Mouse (Mus musculus): Measurements from ENCODE around the gene Clec10a.

DNA sequence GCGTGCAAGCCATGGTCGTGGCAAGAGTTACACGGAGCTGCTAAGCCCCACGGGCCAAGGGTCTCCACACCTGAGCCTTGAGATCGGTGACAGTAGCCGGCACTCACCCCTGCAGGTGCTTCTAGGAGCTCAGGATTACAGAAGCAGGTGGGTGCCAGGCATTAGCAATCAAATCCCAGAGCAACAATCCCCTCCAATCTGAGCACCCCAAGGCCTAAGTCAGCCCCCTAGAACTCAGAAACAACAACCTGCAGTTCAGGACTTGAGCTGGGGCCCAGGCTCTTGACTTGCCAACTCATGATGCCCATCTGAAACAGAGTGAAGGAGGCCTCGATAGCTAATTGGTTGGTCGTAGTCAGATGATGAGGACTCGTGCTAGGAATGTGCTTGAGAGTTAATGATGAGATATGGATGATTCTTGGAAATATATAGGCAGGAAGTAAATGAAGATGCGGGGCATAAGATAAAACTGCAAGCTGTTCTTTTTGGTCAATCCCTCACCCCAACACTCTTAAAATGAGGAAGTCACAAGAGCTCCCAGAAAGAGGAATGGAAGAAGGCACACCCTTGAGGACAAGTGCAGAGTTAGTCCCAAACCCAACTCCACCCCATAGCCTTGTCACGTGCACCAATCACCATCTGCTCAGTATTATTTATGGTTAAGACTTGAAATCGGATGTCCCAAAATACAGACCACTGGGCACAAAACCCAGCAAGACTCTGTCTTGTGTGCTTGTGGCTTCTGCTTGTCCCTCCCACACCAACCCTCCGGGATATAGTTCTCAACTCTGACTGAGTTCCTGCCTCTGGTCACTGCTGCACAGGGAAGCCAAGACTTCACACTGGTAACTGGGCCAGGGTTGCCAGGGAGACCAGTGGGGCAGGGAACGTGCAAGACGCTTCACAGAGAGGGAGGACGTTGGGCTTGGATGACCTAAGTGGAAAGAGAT is 10.2 kb downstream of the Clec10a start:
- TF ChIP-seq CTCF (IDR thresholded peaks at IDR 0.05; ENCODE audit: control insufficient read depth, insufficient read depth, low read length) (no peak), POLR2A (IDR thresholded peaks at IDR 0.05; ENCODE audit: borderline replicate concordance, control insufficient read depth, low read depth, low read length) (no peak)

Data from bone marrow, adult 2 months (tissue).